Mouse (Mus musculus) frontal cortex, adult 2 months (tissue): ENCODE data around the gene Col8a1. TPM values are rescaled to one million over a fixed set of nuclear protein-coding genes. Genes with fewer than 3 reads are reported as not detected.
A peak's percentile ranks its signal among the peaks of the same experiment; 100 is the strongest.

Source experiments
- DNase-seq, 2 experiments: peaks; one replicate each; pipeline ENCODE4 v3.0.0; 2022; ENCODE audit warnings: low spot score in 1 of 2; ENCODE audit errors: extremely low spot score in 1 of 2
- polyA plus RNA-seq: library from polyadenylated mRNA; depleted of rRNA; stranded (reverse); fragments of >200 nt; gene quantifications from 2 replicates; pipeline ENCODE4 v1.2.3, GENCODE M21; 2012; rRNA removed

Col8a1 gene
- 0.53 and 0.56 TPM in 2 replicates for polyA plus RNA-seq

- no peak for DNase-seq
These were observed at the start of gene Col8a1 for GRCm38 (mm10) chr16:57754526-57755125. TSS of gene Col8a1 (minus strand) at chr16:57754737.

- no peak for DNase-seq
These were observed 47.3 kb upstream of the Col8a1 start for GRCm38 (mm10) chr16:57801886-57802285.

GRCm38 (mm10) chr16:57796321-57796720, 41.8 kb upstream of the Col8a1 start:
- no peak for DNase-seq

GRCm38 (mm10) chr16:57779011-57779410, 24.5 kb upstream of the Col8a1 start:
- no peak for DNase-seq

GRCm38 (mm10) chr16:57765615-57766014, 11.1 kb upstream of the Col8a1 start:
- no peak for DNase-seq

GRCm38 (mm10) chr16:57759862-57760261, 5.3 kb upstream of the Col8a1 start:
- DNase-seq = no peak

GRCm38 (mm10) chr16:57755708-57756107, 1.2 kb upstream of the Col8a1 start:
- DNase-seq = no peak

- peak in 1 of 2 experiments; percentile 53 for DNase-seq
These were observed 704 bp upstream of the Col8a1 start for GRCm38 (mm10) chr16:57755241-57755640.

- no peak for DNase-seq
These were observed 827 bp downstream of the Col8a1 start for GRCm38 (mm10) chr16:57753539-57754280.

GRCm38 (mm10) chr16:57750549-57750948, 4.0 kb downstream of the Col8a1 start:
- DNase-seq = no peak

- peak in 1 of 2 experiments; percentile 16 for DNase-seq
These were observed 6.4 kb downstream of the Col8a1 start for GRCm38 (mm10) chr16:57748093-57748492.

- no peak for DNase-seq
These were observed 7.0 kb downstream of the Col8a1 start for GRCm38 (mm10) chr16:57747357-57748056.

- no peak for DNase-seq
These were observed 14.4 kb downstream of the Col8a1 start for GRCm38 (mm10) chr16:57740169-57740568.

GRCm38 (mm10) chr16:57734942-57735341, 19.6 kb downstream of the Col8a1 start:
- no peak for DNase-seq

- no peak for DNase-seq
These were observed 21.0 kb downstream of the Col8a1 start for GRCm38 (mm10) chr16:57733545-57733944.

GRCm38 (mm10) chr16:57733139-57733538, 21.4 kb downstream of the Col8a1 start:
- DNase-seq = no peak

- no peak for DNase-seq
These were observed 29.6 kb downstream of the Col8a1 start for GRCm38 (mm10) chr16:57724978-57725377.

- no peak for DNase-seq
These were observed 35.6 kb downstream of the Col8a1 start for GRCm38 (mm10) chr16:57718982-57719381.

- no peak for DNase-seq
These were observed 55.8 kb downstream of the Col8a1 start for GRCm38 (mm10) chr16:57698733-57699132.

GRCm38 (mm10) chr16:57694694-57695093, 59.8 kb downstream of the Col8a1 start:
- DNase-seq = no peak

- DNase-seq = no peak
These were observed 60.5 kb downstream of the Col8a1 start for GRCm38 (mm10) chr16:57693906-57694522.
